Mouse (Mus musculus) brain, embryonic 14.5 days (tissue): Measurements from ENCODE around the gene Pigh.

ENCODE experiments used
- CTCF ChIP-seq: fragments of 200-500 bp; IDR thresholded peaks from 2 replicates; pipeline ENCODE4 v1.5.1; 2012; ENCODE audit warnings: inconsistent platforms, mild to moderate bottlenecking, moderate library complexity, borderline replicate concordance; ENCODE audit not compliant: insufficient read depth, insufficient read length; ENCODE audit errors: extremely low read depth
- POLR2A ChIP-seq: fragments of 200-500 bp; IDR thresholded peaks from 2 replicates; pipeline ENCODE4 v1.6.1; 2012; ENCODE audit warnings: mild to moderate bottlenecking, inconsistent platforms, borderline replicate concordance; ENCODE audit not compliant: poor library complexity, insufficient read depth, insufficient read length, severe bottlenecking; ENCODE audit errors: extremely low read depth

DNA sequence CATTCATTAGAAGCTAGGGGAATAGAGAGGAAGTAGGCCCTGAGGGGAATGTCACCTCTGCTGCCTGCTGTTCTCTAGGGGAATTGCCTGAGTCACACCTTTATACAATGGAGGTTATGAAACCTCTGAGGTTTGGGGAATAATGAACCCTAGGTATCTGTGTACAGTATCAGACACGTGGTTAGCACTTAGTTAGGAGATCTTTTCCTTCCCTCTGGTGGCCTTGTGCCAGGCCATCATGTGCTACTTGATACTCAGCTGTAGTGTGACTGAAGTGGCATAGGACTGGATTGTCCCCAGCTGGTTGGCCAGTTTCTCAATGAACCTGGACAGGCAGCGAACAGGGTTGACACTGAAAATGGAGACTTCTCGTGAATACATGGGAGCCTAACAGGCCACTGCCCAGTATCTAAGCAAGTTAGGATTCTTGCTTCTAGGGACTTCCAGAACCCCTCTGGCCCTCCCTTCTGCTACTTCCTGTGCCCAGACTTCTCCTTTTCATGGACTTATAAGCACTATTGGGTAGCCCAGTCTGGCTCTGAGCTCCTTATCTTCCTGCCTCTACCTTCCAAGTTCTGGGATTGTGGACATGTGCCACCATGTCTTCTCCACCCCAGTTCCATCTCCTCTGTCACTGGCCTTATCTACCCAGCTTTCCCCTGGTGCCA lies 38.8 kb downstream of the Pigh start:
- no peak for TF ChIP-seq CTCF
- no peak for TF ChIP-seq POLR2A
